Mouse (Mus musculus): ENCODE results near the gene Tcf12.

GRCm38 (mm10) chr9:71880629-71881028 lies 231.0 kb downstream of the Tcf12 start:
- TF ChIP-seq CTCF (IDR thresholded peaks at IDR 0.05; ENCODE audit: low read depth, low read length): no peak
- no peak for TF ChIP-seq GATA1 (IDR thresholded peaks at IDR 0.05; ENCODE audit: borderline replicate concordance, low read length)
- no peak for TF ChIP-seq POLR2AphosphoS5 (IDR thresholded peaks at IDR 0.05; ENCODE audit: insufficient replicate concordance, low read depth, low read length)
- no peak for TF ChIP-seq GATA2 (IDR thresholded peaks at IDR 0.05; ENCODE audit: borderline replicate concordance, low read depth, low read length)
